Mouse (Mus musculus) CH12.LX (cell line): Measurements from ENCODE around the gene Glis3. TPM values are rescaled to one million over a fixed set of nuclear protein-coding genes. Genes with fewer than 3 reads are reported as not detected.

Experiments
- DNase-seq: peaks from one replicate; pipeline ENCODE4 v3.0.0-alpha.2; 2013; ENCODE audit errors: extremely low read depth
- H3K27ac ChIP-seq: 2 replicates; pipeline ENCODE4 v1.5.1; 2012; ENCODE audit warnings: low read depth, mild to moderate bottlenecking, control low read depth, moderate library complexity; ENCODE audit not compliant: insufficient read depth
- H3K27me3 ChIP-seq: replicated peaks from 2 replicates; pipeline ENCODE3; 2012; ENCODE audit warnings: inconsistent platforms
- H3K36me3 ChIP-seq, 2 experiments: replicated peaks in 1 of 2; 2 replicates each; pipeline versions ENCODE3 to v1.6.1; 2012; ENCODE audit warnings: inconsistent platforms in 1 of 2, low read length in 1 of 2, mild to moderate bottlenecking in 1 of 2, mixed read lengths in 1 of 2, moderate library complexity in 1 of 2; ENCODE audit not compliant: control insufficient read depth in 1 of 2, insufficient read depth in 1 of 2
- H3K4me1 ChIP-seq, 2 experiments: 2 replicates each; pipeline ENCODE4 v1.6.1; 2012; ENCODE audit warnings: inconsistent platforms in 1 of 2, moderate library complexity in 1 of 2; ENCODE audit not compliant: insufficient read depth in 2 of 2, control insufficient read depth in 1 of 2
- H3K4me2 ChIP-seq: 2 replicates; pipeline ENCODE4 v1.6.1; 2012; ENCODE audit warnings: low read depth, mild to moderate bottlenecking, control low read depth; ENCODE audit not compliant: poor library complexity, insufficient read depth, severe bottlenecking
- H3K4me3 ChIP-seq, 3 experiments: fragments of 150-350 bp in 1 of 3; sonication (generic) in 1 of 3; replicated peaks in 1 of 3; 2 replicates each; pipeline versions ENCODE3 to v1.5.1; 2011 to 2012; ENCODE audit warnings: low read depth in 2 of 3, low read length in 2 of 3, mild to moderate bottlenecking in 2 of 3, moderate library complexity in 2 of 3, control low read depth in 1 of 3, improper control_type of control experiment in 1 of 3, inconsistent platforms in 1 of 3, mixed read lengths in 1 of 3; ENCODE audit not compliant: poor library complexity in 1 of 3
- H3K79me2 ChIP-seq: replicated peaks from 2 replicates; pipeline ENCODE4 v1.6.1; 2012; ENCODE audit warnings: mild to moderate bottlenecking, moderate library complexity; ENCODE audit not compliant: control insufficient read depth, poor library complexity, insufficient read depth, severe bottlenecking; ENCODE audit errors: extremely low read depth
- H3K9ac ChIP-seq: 2 replicates; pipeline ENCODE4 v1.6.1; 2012; ENCODE audit warnings: low read depth, mild to moderate bottlenecking, control low read depth, moderate library complexity; ENCODE audit not compliant: insufficient read depth
- H3K9me3 ChIP-seq: replicated peaks from 2 replicates; pipeline ENCODE3; 2012; ENCODE audit warnings: low read length, inconsistent platforms, mixed read lengths
- BHLHE40 ChIP-seq: IDR thresholded peaks from 2 replicates; pipeline ENCODE4 v1.6.1; 2011; ENCODE audit warnings: mild to moderate bottlenecking, low read depth, low read length, improper control_type of control experiment
- CTCF ChIP-seq, 2 experiments: IDR thresholded peaks in 1 of 2; conservative IDR thresholded peaks in 1 of 2; 2 replicates each; pipeline ENCODE4 v1.5.1; 2011 to 2012; ENCODE audit warnings: low read depth in 2 of 2, low read length in 2 of 2, improper control_type of control experiment in 1 of 2, inconsistent platforms in 1 of 2, mild to moderate bottlenecking in 1 of 2, moderate library complexity in 1 of 2
- EP300 ChIP-seq: IDR thresholded peaks from 2 replicates; pipeline ENCODE4 v1.6.1; 2011; ENCODE audit warnings: low read length, improper control_type of control experiment
- HCFC1 ChIP-seq: IDR thresholded peaks from 2 replicates; pipeline ENCODE4 v1.6.1; 2012; ENCODE audit warnings: low read depth, mild to moderate bottlenecking, inconsistent platforms, low read length, improper control_type of control experiment
- JUN ChIP-seq: IDR thresholded peaks from 2 replicates; pipeline ENCODE4 v1.6.1; 2011; ENCODE audit warnings: low read depth, mild to moderate bottlenecking, low read length, improper control_type of control experiment, moderate library complexity; ENCODE audit not compliant: insufficient read depth
- JUND ChIP-seq: conservative IDR thresholded peaks from 2 replicates; pipeline ENCODE4 v1.6.1; 2011; ENCODE audit warnings: low read depth, low read length, improper control_type of control experiment
- KAT2A ChIP-seq: IDR thresholded peaks from 2 replicates; pipeline ENCODE4 v1.6.1; 2012; ENCODE audit warnings: low read length, improper control_type of control experiment, inconsistent platforms; ENCODE audit not compliant: insufficient replicate concordance
- MAFK ChIP-seq: IDR thresholded peaks from 2 replicates; pipeline ENCODE4 v1.6.1; 2011; ENCODE audit warnings: low read length, improper control_type of control experiment; ENCODE audit not compliant: insufficient replicate concordance
- MAX ChIP-seq: IDR thresholded peaks from 2 replicates; pipeline ENCODE4 v1.6.1; 2011; ENCODE audit warnings: low read length, improper control_type of control experiment
- MXI1 ChIP-seq: IDR thresholded peaks from 2 replicates; pipeline ENCODE4 v1.6.1; 2011; ENCODE audit warnings: mild to moderate bottlenecking, low read depth, low read length, improper control_type of control experiment
- MYC ChIP-seq: IDR thresholded peaks from 2 replicates; pipeline ENCODE4 v1.6.1; 2011; ENCODE audit warnings: low read depth, mild to moderate bottlenecking, improper control_type of control experiment, low read length
- NELFE ChIP-seq: IDR thresholded peaks from 2 replicates; pipeline ENCODE4 v1.6.1; 2011; ENCODE audit warnings: low read depth, low read length, improper control_type of control experiment
- NRF1 ChIP-seq: IDR thresholded peaks from 2 replicates; pipeline ENCODE4 v1.6.1; 2014; ENCODE audit warnings: low read depth, mild to moderate bottlenecking, inconsistent platforms, low read length, improper control_type of control experiment, moderate library complexity
- POLR2A ChIP-seq: IDR thresholded peaks from 2 replicates; pipeline ENCODE4 v1.6.1; 2011; ENCODE audit warnings: low read depth, mild to moderate bottlenecking, improper control_type of control experiment, low read length
- RAD21 ChIP-seq: IDR thresholded peaks from 2 replicates; pipeline ENCODE4 v1.6.1; 2011; ENCODE audit warnings: low read depth, mild to moderate bottlenecking, low read length, improper control_type of control experiment, moderate library complexity
- SIN3A ChIP-seq: IDR thresholded peaks from 2 replicates; pipeline ENCODE4 v1.6.1; 2012; ENCODE audit warnings: low read length, improper control_type of control experiment, inconsistent platforms
- SMC3 ChIP-seq: IDR thresholded peaks from 2 replicates; pipeline ENCODE4 v1.6.1; 2011; ENCODE audit warnings: low read depth, low read length, improper control_type of control experiment
- TCF12 ChIP-seq: IDR thresholded peaks from 2 replicates; pipeline ENCODE4 v1.6.1; 2014; ENCODE audit warnings: low read depth, mild to moderate bottlenecking, inconsistent platforms, low read length, improper control_type of control experiment
- UBTF ChIP-seq: IDR thresholded peaks from 2 replicates; pipeline ENCODE4 v1.6.1; 2012; ENCODE audit warnings: low read depth, mild to moderate bottlenecking, inconsistent platforms, low read length, improper control_type of control experiment, moderate library complexity
- USF1 ChIP-seq: IDR thresholded peaks from 2 replicates; pipeline ENCODE4 v1.6.1; 2014; ENCODE audit warnings: low read depth, mild to moderate bottlenecking, inconsistent platforms, low read length, improper control_type of control experiment
- USF2 ChIP-seq: conservative IDR thresholded peaks from 2 replicates; pipeline ENCODE4 v1.6.1; 2011; ENCODE audit warnings: low read depth, low read length, improper control_type of control experiment
- ZKSCAN1 ChIP-seq: IDR thresholded peaks from 2 replicates; pipeline ENCODE4 v1.6.1; 2012; ENCODE audit warnings: low read depth, inconsistent platforms, low read length, improper control_type of control experiment, borderline replicate concordance
- ZMIZ1 ChIP-seq: IDR thresholded peaks from 2 replicates; pipeline ENCODE4 v1.6.1; 2012; ENCODE audit warnings: low read depth, mild to moderate bottlenecking, inconsistent platforms, low read length, improper control_type of control experiment
- ZNF384 ChIP-seq: IDR thresholded peaks from 2 replicates; pipeline ENCODE4 v1.6.1; 2012; ENCODE audit warnings: low read depth, low read length, improper control_type of control experiment, inconsistent platforms
- dilution Hi-C: fragments of 300-500 bp; cut with MboI; formaldehyde crosslinking; loops from 2 replicates; pipeline ENCODE4 v1.14.3; 2020; ENCODE audit warnings: low sequenced_read_pairs; ENCODE audit not compliant: extremely low pct_unique_long_range_greater_than_20kb, extremely low pct_ligation_motif_present
- in situ Hi-C: fragments of 300-500 bp; cut with MboI; formaldehyde crosslinking; loops from 3 replicates; pipeline ENCODE4 v1.14.3; 2019; ENCODE audit warnings: low sequenced_read_pairs, low pct_ligation_motif_present, low pct_unique_long_range_greater_than_20kb, mixed read lengths
- polyA plus RNA-seq: library from polyadenylated mRNA; unstranded; fragments of >175 nt; gene quantifications from 2 replicates; pipeline ENCODE4 v1.2.1, GENCODE M21; 2012; ENCODE audit warnings: low read depth; ENCODE audit not compliant: insufficient read length
- total RNA-seq, 2 experiments: library from RNA; depleted of rRNA; stranded (reverse); fragments of 300-350 nt in 1 of 2; fragments of >200 nt in 1 of 2; gene quantifications; 2 replicates each; pipeline ENCODE4 v1.2.3; 2012 to 2014

The Glis3 gene
- total and polyA plus RNA-seq, 3 experiments = not detected

- no peaks in the 10 kb centered on the region for H3K79me2 ChIP-seq
- no peaks in the 10 kb centered on the region for H3K36me3 ChIP-seq
- H3K4me3 ChIP-seq = no peak overlapping the region
- dilution Hi-C loops = no loop called here
- no peaks in the 10 kb centered on the region for H3K9me3 ChIP-seq
- DNase-seq = no peak
- H3K27ac ChIP-seq = no peak overlapping the region
- peaks cover 0 to 10% of the 10 kb centered on the region in 2 experiments for H3K4me1 ChIP-seq
- TF ChIP-seq TCF12 (no peak), RAD21 (no peak), MAX (no peak), ZKSCAN1 (no peak), JUND (no peak), NELFE (no peak), NRF1 (no peak), EP300 (no peak)
- H3K4me2 ChIP-seq = no peak overlapping the region
- in situ Hi-C loops = no loop called here
- no peaks in the 10 kb centered on the region for H3K27me3 ChIP-seq
- H3K9ac ChIP-seq = no peak overlapping the region
These were observed 290.7 kb downstream of the Glis3 start for GRCm38 (mm10) chr19:28389146-28389545.

- Histone ChIP-seq H3K79me2 (no peaks in the 10 kb centered on the region), H3K4me2 (no peak overlapping the region), H3K4me1 (peaks cover 0 to 10% of the 10 kb centered on the region in 2 experiments), H3K27me3 (no peaks in the 10 kb centered on the region)
- in situ Hi-C loops = no loop called here
- TF ChIP-seq NRF1 = no peak
- TF ChIP-seq RAD21 = no peak
- TF ChIP-seq ZMIZ1 = no peak
- no peak for TF ChIP-seq MAX
- TF ChIP-seq MAFK = no peak
- no peak for TF ChIP-seq HCFC1
- TF ChIP-seq MXI1 = no peak
- no peak for TF ChIP-seq POLR2A
- TF ChIP-seq KAT2A = no peak
- no peak for TF ChIP-seq MYC
- no peak for TF ChIP-seq BHLHE40
- TF ChIP-seq JUN = no peak
- no peak for TF ChIP-seq ZNF384
- no peak for TF ChIP-seq SIN3A
- no peak for TF ChIP-seq NELFE
- no peak for TF ChIP-seq UBTF
- no peak for TF ChIP-seq USF1
- TF ChIP-seq USF2 = no peak
- TF ChIP-seq CTCF (conservative IDR thresholded peaks at IDR 0.05 in 1 of 2, IDR thresholded peaks at IDR 0.05 in 1 of 2; ENCODE audit: low read depth in 2 of 2, low read length in 2 of 2) = no peak
- TF ChIP-seq SMC3 = no peak
- TF ChIP-seq, all 38 proteins: peak for 0
- H3K27ac ChIP-seq = no peak overlapping the region
- no peaks in the 10 kb centered on the region for H3K36me3 ChIP-seq
- dilution Hi-C loops = no loop called here
- no peak overlapping the region for H3K4me3 ChIP-seq
- H3K9me3 ChIP-seq = no peaks in the 10 kb centered on the region
- H3K9ac ChIP-seq = no peak overlapping the region
- no peak for DNase-seq
These were observed 296.5 kb downstream of the Glis3 start for GRCm38 (mm10) chr19:28383425-28383824.
